ENCODE assay signal across 10 mouse cellular contexts in the genomic region with DNA sequence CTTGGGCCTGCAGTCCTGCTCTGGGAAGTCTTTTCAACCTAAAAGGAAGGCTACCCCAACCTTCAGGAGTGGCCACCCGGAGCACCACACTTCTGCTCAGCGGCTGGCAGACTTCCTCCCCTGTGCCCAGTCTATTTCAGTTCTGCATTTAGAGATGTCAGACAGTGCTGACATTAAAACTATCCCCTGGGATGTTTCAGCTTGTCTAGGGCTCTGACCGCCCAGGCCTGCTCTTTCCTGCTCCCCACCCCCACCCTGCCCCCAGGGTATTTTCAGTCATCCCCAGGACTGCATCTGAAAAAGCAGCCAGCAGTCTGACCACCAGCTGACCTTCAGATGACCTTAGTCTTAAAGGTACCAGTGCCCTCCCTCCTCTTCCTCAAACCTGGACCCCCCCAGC. TPM values are rescaled to one million over a fixed set of nuclear protein-coding genes. Genes with fewer than 3 reads are reported as not detected.
A peak's percentile ranks its signal among the peaks of the same experiment; 100 is the strongest.
DNase-seq lines count a peak whose midpoint lies in the region; ATAC-seq and TF ChIP-seq lines count a peak whose summit lies in the region.
"Had no signal": no experiment of that assay in that cellular context is flagged by ENCODE, and none has a peak within 500 bp of the region (broad histone marks: within the 10 kb centered on the region; RNA-seq: fewer than 3 reads in every experiment).

No protein-coding gene starts in this region.

- no peak for TF ChIP-seq EP300 in liver, postnatal 0 days (IDR thresholded peaks at IDR 0.05; ENCODE audit: low read depth)

- H3K9ac ChIP-seq in liver, postnatal 0 days (replicated peaks) = no peak overlapping the region
- H3K9ac ChIP-seq: neural tube, embryonic 12.5 days had no signal

- DNase-seq in left cerebral cortex, adult 2 months (ENCODE audit: extremely low spot score in 1 of 2, low spot score in 2 of 2) = no peak
- DNase-seq in left cerebral cortex, adult 8-10 months (ENCODE audit: low spot score in 2 of 2) = no peak
- DNase-seq in B cell, adult 2 months = peak; percentile 74 to 76
- DNase-seq in ES-CJ7 (ENCODE audit: low read depth, low spot score) = peak; percentile 54
- peak; percentile 26 for DNase-seq in liver, postnatal 0 days
- DNase-seq in testis, postnatal 14 days (ENCODE audit: low spot score) = no peak
- no peak for DNase-seq in cerebellum, adult 2 months
- DNase-seq: gastrocnemius, postnatal 36 days had no signal

- peak overlapping the region; percentile 70 for H3K27ac ChIP-seq in left cerebral cortex, adult 2 months
- H3K27ac ChIP-seq in liver, postnatal 0 days (ENCODE audit: low read depth) = peak overlapping the region; percentile 79
- H3K27ac ChIP-seq in cerebellum, adult 2 months (ENCODE audit: insufficient read depth, low read length) = no peak overlapping the region
- H3K27ac ChIP-seq: neural tube, embryonic 12.5 days had no signal

- H3K4me3 ChIP-seq in left cerebral cortex, adult 2 months = no peak overlapping the region
- no peak overlapping the region for H3K4me3 ChIP-seq in liver, postnatal 0 days (ENCODE audit: low read depth, low read length)
- no peak overlapping the region for H3K4me3 ChIP-seq in cerebellum, adult 2 months (replicated peaks; ENCODE audit: insufficient read depth, low read depth, low read length)
- H3K4me3 ChIP-seq: neural tube, embryonic 12.5 days had no signal

- no peaks in the 10 kb centered on the region for H3K27me3 ChIP-seq in liver, postnatal 0 days (ENCODE audit: insufficient read depth, low read length)
- no peaks in the 10 kb centered on the region for H3K27me3 ChIP-seq in cerebellum, adult 2 months (ENCODE audit: control insufficient read depth, insufficient read depth, low read length)
- H3K27me3 ChIP-seq: neural tube, embryonic 12.5 days had no signal

- no peak overlapping the region for H3K4me2 ChIP-seq in liver, postnatal 0 days (ENCODE audit: low read depth, low read length)
- H3K4me2 ChIP-seq: neural tube, embryonic 12.5 days had no signal

- H3K4me1 ChIP-seq in liver, postnatal 0 days (ENCODE audit: insufficient read depth) = peaks cover 24% of the 10 kb centered on the region
- no peaks in the 10 kb centered on the region for H3K4me1 ChIP-seq in cerebellum, adult 2 months (ENCODE audit: control insufficient read depth, insufficient read depth, low read length)

- TF ChIP-seq CTCF in left cerebral cortex, adult 2 months (IDR thresholded peaks at IDR 0.05) = no peak
- no peak for TF ChIP-seq CTCF in liver, postnatal 0 days (IDR thresholded peaks at IDR 0.05; ENCODE audit: low read depth)
- no peak for TF ChIP-seq CTCF in cerebellum, adult 2 months (IDR thresholded peaks at IDR 0.05; ENCODE audit: borderline replicate concordance, insufficient read depth, low read depth, low read length)

- 34% methylated on average over 3 of the region's 3 CpGs for WGBS in liver, postnatal 0 days (ENCODE audit: insufficient replicate concordance)
- WGBS in cerebellum, adult 2 months = 65% methylated on average over 3 of the region's 3 CpGs

- peak; percentile 28; the same call in 1 of the 2 replicates for ATAC-seq in liver, postnatal 0 days
- ATAC-seq: hindbrain, postnatal 0 days had no signal

- H3K9me3 ChIP-seq in liver, postnatal 0 days (ENCODE audit: low read length) = 0 out of 2 replicates have a peak, but pooled peaks cover 4% of the 10 kb centered on the region
- H3K9me3 ChIP-seq: neural tube, embryonic 12.5 days had no signal

- no peaks in the 10 kb centered on the region; the same call in 1 of the 2 replicates for H3K36me3 ChIP-seq in liver, postnatal 0 days (replicated peaks; ENCODE audit: insufficient read depth, low read length)
- H3K36me3 ChIP-seq: neural tube, embryonic 12.5 days had no signal

- intact Hi-C loops in left cerebral cortex, adult 2 months (cut with DNase I) = loop anchor here (2.0 kb wide), 1 partner anchor 51 kb away; no protein-coding TSS in a partner anchor

- no peak for TF ChIP-seq POLR2A in cerebellum, adult 2 months (IDR thresholded peaks at IDR 0.05; ENCODE audit: borderline replicate concordance, insufficient read depth, low read length)

RNA-seq across cellular contexts. Expression of gene Inpp5d, which starts 38.0 kb away (rescaled TPM):
- 10 to 100 TPM; 16.7 to 20.1 TPM for total RNA-seq in left cerebral cortex, adult 2 months (2021)
- total RNA-seq in left cerebral cortex, adult 8-10 months (2022) = 10 to 100 TPM; 21.6 to 40.6 (median 29.6) TPM
- polyA plus RNA-seq in liver, postnatal 0 days (2015; fragmentation: Nextera tagmentation; extraction: Ambion mirVana) = 11.3 and 13.3 TPM in 2 replicates
- polyA plus RNA-seq in cerebellum, adult 2 months (2012; rRNA removed) = 4.7 and 5.6 TPM in 2 replicates

Comparison
In these comparisons a context has a peak if more than half of its experiments do, and no peak if none do; other contexts are left out.
1. DNase-seq: peak in B cell, adult 2 months (2 of 2), ES-CJ7 (single experiment) and liver, postnatal 0 days (single experiment); none in left cerebral cortex, adult 2 months (0 of 2), left cerebral cortex, adult 8-10 months (0 of 2), testis, postnatal 14 days (single experiment) and cerebellum, adult 2 months (0 of 2).